Mouse (Mus musculus) CH12.LX (cell line): ENCODE results near the gene Pcolce. TPM values are rescaled to one million over a fixed set of nuclear protein-coding genes. Genes with fewer than 3 reads are reported as not detected.

Experiments
- DNase-seq: peaks from one replicate; pipeline ENCODE4 v3.0.0-alpha.2; 2013; ENCODE audit errors: extremely low read depth
- H3K27ac ChIP-seq: 2 replicates; pipeline ENCODE4 v1.5.1; 2012; ENCODE audit warnings: low read depth, mild to moderate bottlenecking, control low read depth, moderate library complexity; ENCODE audit not compliant: insufficient read depth
- H3K27me3 ChIP-seq: replicated peaks from 2 replicates; pipeline ENCODE3; 2012; ENCODE audit warnings: inconsistent platforms
- H3K36me3 ChIP-seq, 2 experiments: replicated peaks in 1 of 2; 2 replicates each; pipeline versions ENCODE3 to v1.6.1; 2012; ENCODE audit warnings: inconsistent platforms in 1 of 2, low read length in 1 of 2, mild to moderate bottlenecking in 1 of 2, mixed read lengths in 1 of 2, moderate library complexity in 1 of 2; ENCODE audit not compliant: control insufficient read depth in 1 of 2, insufficient read depth in 1 of 2
- H3K4me1 ChIP-seq, 2 experiments: 2 replicates each; pipeline ENCODE4 v1.6.1; 2012; ENCODE audit warnings: inconsistent platforms in 1 of 2, moderate library complexity in 1 of 2; ENCODE audit not compliant: insufficient read depth in 2 of 2, control insufficient read depth in 1 of 2
- H3K4me2 ChIP-seq: 2 replicates; pipeline ENCODE4 v1.6.1; 2012; ENCODE audit warnings: low read depth, mild to moderate bottlenecking, control low read depth; ENCODE audit not compliant: poor library complexity, insufficient read depth, severe bottlenecking
- H3K4me3 ChIP-seq, 3 experiments: fragments of 150-350 bp in 1 of 3; sonication (generic) in 1 of 3; replicated peaks in 1 of 3; 2 replicates each; pipeline versions ENCODE3 to v1.5.1; 2011 to 2012; ENCODE audit warnings: low read depth in 2 of 3, low read length in 2 of 3, mild to moderate bottlenecking in 2 of 3, moderate library complexity in 2 of 3, control low read depth in 1 of 3, improper control_type of control experiment in 1 of 3, inconsistent platforms in 1 of 3, mixed read lengths in 1 of 3; ENCODE audit not compliant: poor library complexity in 1 of 3
- H3K79me2 ChIP-seq: replicated peaks from 2 replicates; pipeline ENCODE4 v1.6.1; 2012; ENCODE audit warnings: mild to moderate bottlenecking, moderate library complexity; ENCODE audit not compliant: control insufficient read depth, poor library complexity, insufficient read depth, severe bottlenecking; ENCODE audit errors: extremely low read depth
- H3K9ac ChIP-seq: 2 replicates; pipeline ENCODE4 v1.6.1; 2012; ENCODE audit warnings: low read depth, mild to moderate bottlenecking, control low read depth, moderate library complexity; ENCODE audit not compliant: insufficient read depth
- H3K9me3 ChIP-seq: replicated peaks from 2 replicates; pipeline ENCODE3; 2012; ENCODE audit warnings: low read length, inconsistent platforms, mixed read lengths
- CHD2 ChIP-seq: IDR thresholded peaks from 2 replicates; pipeline ENCODE4 v1.6.1; 2011; ENCODE audit warnings: low read length, improper control_type of control experiment
- EP300 ChIP-seq: IDR thresholded peaks from 2 replicates; pipeline ENCODE4 v1.6.1; 2011; ENCODE audit warnings: low read length, improper control_type of control experiment
- ETS1 ChIP-seq: conservative IDR thresholded peaks from 2 replicates; pipeline ENCODE4 v1.6.1; 2012; ENCODE audit warnings: low read depth, mild to moderate bottlenecking, inconsistent platforms, low read length, improper control_type of control experiment, moderate library complexity
- JUN ChIP-seq: IDR thresholded peaks from 2 replicates; pipeline ENCODE4 v1.6.1; 2011; ENCODE audit warnings: low read depth, mild to moderate bottlenecking, low read length, improper control_type of control experiment, moderate library complexity; ENCODE audit not compliant: insufficient read depth
- JUND ChIP-seq: conservative IDR thresholded peaks from 2 replicates; pipeline ENCODE4 v1.6.1; 2011; ENCODE audit warnings: low read depth, low read length, improper control_type of control experiment
- MEF2A ChIP-seq: IDR thresholded peaks from 2 replicates; pipeline ENCODE4 v1.6.1; 2014; ENCODE audit warnings: low read depth, mild to moderate bottlenecking, inconsistent platforms, low read length, improper control_type of control experiment, borderline replicate concordance
- MXI1 ChIP-seq: IDR thresholded peaks from 2 replicates; pipeline ENCODE4 v1.6.1; 2011; ENCODE audit warnings: mild to moderate bottlenecking, low read depth, low read length, improper control_type of control experiment
- NRF1 ChIP-seq: IDR thresholded peaks from 2 replicates; pipeline ENCODE4 v1.6.1; 2014; ENCODE audit warnings: low read depth, mild to moderate bottlenecking, inconsistent platforms, low read length, improper control_type of control experiment, moderate library complexity
- PAX5 ChIP-seq: IDR thresholded peaks from 2 replicates; pipeline ENCODE4 v1.6.1; 2012; ENCODE audit warnings: low read length, inconsistent platforms, mixed read lengths
- RCOR1 ChIP-seq: conservative IDR thresholded peaks from 2 replicates; pipeline ENCODE4 v1.6.1; 2012; ENCODE audit warnings: low read depth, mild to moderate bottlenecking, inconsistent platforms, low read length, improper control_type of control experiment
- TCF12 ChIP-seq: IDR thresholded peaks from 2 replicates; pipeline ENCODE4 v1.6.1; 2014; ENCODE audit warnings: low read depth, mild to moderate bottlenecking, inconsistent platforms, low read length, improper control_type of control experiment
- USF2 ChIP-seq: conservative IDR thresholded peaks from 2 replicates; pipeline ENCODE4 v1.6.1; 2011; ENCODE audit warnings: low read depth, low read length, improper control_type of control experiment
- ZC3H11A ChIP-seq: IDR thresholded peaks from 2 replicates; pipeline ENCODE4 v1.6.1; 2012; ENCODE audit warnings: low read depth, mild to moderate bottlenecking, inconsistent platforms, low read length, improper control_type of control experiment
- ZKSCAN1 ChIP-seq: IDR thresholded peaks from 2 replicates; pipeline ENCODE4 v1.6.1; 2012; ENCODE audit warnings: low read depth, inconsistent platforms, low read length, improper control_type of control experiment, borderline replicate concordance
- ZMIZ1 ChIP-seq: IDR thresholded peaks from 2 replicates; pipeline ENCODE4 v1.6.1; 2012; ENCODE audit warnings: low read depth, mild to moderate bottlenecking, inconsistent platforms, low read length, improper control_type of control experiment
- ZNF384 ChIP-seq: IDR thresholded peaks from 2 replicates; pipeline ENCODE4 v1.6.1; 2012; ENCODE audit warnings: low read depth, low read length, improper control_type of control experiment, inconsistent platforms
- dilution Hi-C: fragments of 300-500 bp; cut with MboI; formaldehyde crosslinking; loops from 2 replicates; pipeline ENCODE4 v1.14.3; 2020; ENCODE audit warnings: low sequenced_read_pairs; ENCODE audit not compliant: extremely low pct_unique_long_range_greater_than_20kb, extremely low pct_ligation_motif_present
- in situ Hi-C: fragments of 300-500 bp; cut with MboI; formaldehyde crosslinking; loops from 3 replicates; pipeline ENCODE4 v1.14.3; 2019; ENCODE audit warnings: low sequenced_read_pairs, low pct_ligation_motif_present, low pct_unique_long_range_greater_than_20kb, mixed read lengths
- polyA plus RNA-seq: library from polyadenylated mRNA; unstranded; fragments of >175 nt; gene quantifications from 2 replicates; pipeline ENCODE4 v1.2.1, GENCODE M21; 2012; ENCODE audit warnings: low read depth; ENCODE audit not compliant: insufficient read length
- total RNA-seq, 2 experiments: library from RNA; depleted of rRNA; stranded (reverse); fragments of 300-350 nt in 1 of 2; fragments of >200 nt in 1 of 2; gene quantifications; 2 replicates each; pipeline ENCODE4 v1.2.3; 2012 to 2014

The Pcolce gene
- total RNA-seq (2012; rRNA removed), result 0.30 and 0.46 TPM in 2 replicates
- not detected in 2 replicates for total RNA-seq (2014; rRNA removed)
- 0.76 and 0.97 TPM in 2 replicates for polyA plus RNA-seq

DNA sequence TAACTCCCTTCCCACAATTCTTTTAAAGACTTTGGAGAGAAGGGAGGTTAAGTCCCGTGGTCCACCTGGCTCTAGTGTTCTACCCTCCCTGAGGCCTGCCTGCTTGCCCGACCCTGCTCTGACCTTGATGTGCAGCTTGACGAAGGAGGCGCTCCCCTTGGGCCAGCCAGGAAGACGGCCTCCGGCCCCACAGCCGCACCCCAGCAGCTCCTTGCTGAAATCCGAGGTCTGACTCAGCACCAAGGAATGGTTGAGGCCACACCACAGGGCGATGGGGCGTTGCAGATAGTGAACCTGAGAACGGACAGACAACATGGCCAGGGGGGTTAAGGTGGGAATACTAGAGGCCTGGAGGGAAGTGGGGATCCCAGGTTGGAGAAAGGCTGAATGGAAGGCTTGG lies at the start of gene Pcolce:
TSS of gene Pcolce (minus strand) at position 235 of the 400 bp plus-strand sequence.
- no peak within 1 kb of the TSS for H3K4me2 ChIP-seq
- dilution Hi-C loops (no loop called here), in situ Hi-C loops (no loop called here)
- TF ChIP-seq ZC3H11A (no peak), CHD2 (no peak), NRF1 (no peak), JUND (no peak), TCF12 (no peak), JUN (no peak)
- H3K27ac ChIP-seq, result no peak within 1 kb of the TSS
- H3K4me3 ChIP-seq, result no peak within 1 kb of the TSS
- no peaks in the 10 kb centered on the region for H3K9me3 ChIP-seq
- H3K27me3 ChIP-seq, result no peaks in the 10 kb centered on the region
- peaks cover 0 to 7% of the 10 kb centered on the region in 2 experiments for H3K36me3 ChIP-seq
- no peak for DNase-seq
- H3K79me2 ChIP-seq, result no peaks in the 10 kb centered on the region
- no peak within 1 kb of the TSS for H3K9ac ChIP-seq
- H3K4me1 ChIP-seq, result peaks cover 0 to 11% of the 10 kb centered on the region in 2 experiments; a peak in 2 of 4 replicates

GRCm38 (mm10) chr5:137663057-137663456 lies 49.5 kb upstream of the Pcolce start:
- TF ChIP-seq RCOR1 (no peak), EP300 (no peak), USF2 (no peak), MXI1 (no peak), ETS1 (no peak), ZKSCAN1 (no peak), MEF2A (no peak), ZC3H11A (no peak), ZNF384 (no peak), ZMIZ1 (no peak), PAX5 (no peak)
- 0 out of 4 replicates have a peak, but pooled peaks cover 0 to 3% of the 10 kb centered on the region in 2 experiments for H3K4me1 ChIP-seq
- dilution Hi-C loops (no loop called here), in situ Hi-C loops (no loop called here)
- no peak overlapping the region for H3K9ac ChIP-seq
- no peak for DNase-seq
- no peak overlapping the region for H3K27ac ChIP-seq
- no peaks in the 10 kb centered on the region for H3K79me2 ChIP-seq
- no peaks in the 10 kb centered on the region for H3K27me3 ChIP-seq
- H3K4me3 ChIP-seq, result no peak overlapping the region
- H3K36me3 ChIP-seq, result peaks cover 31 to 82% of the 10 kb centered on the region in 2 experiments
- no peak overlapping the region for H3K4me2 ChIP-seq
- H3K9me3 ChIP-seq, result no peaks in the 10 kb centered on the region
